Mouse (Mus musculus) splenic B cell, adult 2 months (primary cell): ENCODE results near the gene Nkain4.

ENCODE experiments used
- DNase-seq: peaks from one replicate; pipeline ENCODE4 v3.0.0-alpha.2; 2011; ENCODE audit warnings: low read depth, low spot score
- H3K27me3 ChIP-seq: 2 replicates; pipeline ENCODE4 v1.6.1; 2012; ENCODE audit warnings: mild to moderate bottlenecking, low read length, moderate library complexity, mixed read lengths; ENCODE audit not compliant: control insufficient read depth, poor library complexity, insufficient read depth, severe bottlenecking
- H3K36me3 ChIP-seq: 2 replicates; pipeline ENCODE4 v1.6.1; 2012; ENCODE audit warnings: mild to moderate bottlenecking, low read length, moderate library complexity, mixed read lengths; ENCODE audit not compliant: control insufficient read depth, poor library complexity, insufficient read depth, severe bottlenecking

Nkain4 gene

DNA sequence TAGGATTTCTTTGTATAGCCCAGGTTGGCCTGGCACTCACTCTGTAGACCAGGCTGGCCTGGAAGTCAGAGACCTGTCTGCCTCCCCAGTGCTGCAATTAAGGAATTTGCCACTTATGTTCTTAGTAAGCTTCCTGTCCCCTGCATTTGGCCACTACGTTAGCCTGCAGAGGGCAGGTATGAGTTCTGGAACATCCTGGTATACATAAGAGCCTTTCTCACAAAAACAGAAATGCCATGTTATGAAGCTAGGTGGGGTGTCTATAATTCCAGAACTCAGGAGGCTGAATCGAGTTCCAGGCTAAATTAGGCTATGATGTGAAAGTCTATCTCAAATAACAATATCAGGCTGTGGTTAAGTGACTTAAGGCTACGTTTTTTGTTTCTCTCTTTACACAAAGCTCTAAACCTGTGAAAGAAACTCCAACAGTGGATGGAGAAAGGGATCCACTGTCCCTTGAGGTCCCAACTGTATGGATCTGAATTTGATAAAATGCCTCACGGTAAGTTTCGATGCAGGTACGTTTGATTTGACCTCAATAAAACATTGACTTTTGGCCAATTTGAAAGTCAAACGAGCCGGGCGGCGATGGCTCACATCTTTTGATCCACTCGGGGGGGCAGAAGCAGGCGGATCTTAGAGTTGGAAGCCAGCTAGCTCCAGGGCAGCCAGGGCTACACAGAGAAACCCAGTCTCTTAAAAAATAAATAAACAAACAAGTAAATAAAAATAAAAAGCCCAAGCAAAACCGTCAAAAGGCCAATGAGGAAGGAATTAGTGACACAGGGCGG lies 11.8 kb upstream of the Nkain4 start:
- no peaks in the 10 kb centered on the region for H3K36me3 ChIP-seq
- H3K27me3 ChIP-seq: no peaks in the 10 kb centered on the region
- peak; percentile 69 for DNase-seq

GRCm38 (mm10) chr2:180963956-180964355 lies 9.5 kb upstream of the Nkain4 start:
- H3K36me3 ChIP-seq: no peaks in the 10 kb centered on the region
- peak; percentile 76 for DNase-seq
- H3K27me3 ChIP-seq: no peaks in the 10 kb centered on the region

DNA sequence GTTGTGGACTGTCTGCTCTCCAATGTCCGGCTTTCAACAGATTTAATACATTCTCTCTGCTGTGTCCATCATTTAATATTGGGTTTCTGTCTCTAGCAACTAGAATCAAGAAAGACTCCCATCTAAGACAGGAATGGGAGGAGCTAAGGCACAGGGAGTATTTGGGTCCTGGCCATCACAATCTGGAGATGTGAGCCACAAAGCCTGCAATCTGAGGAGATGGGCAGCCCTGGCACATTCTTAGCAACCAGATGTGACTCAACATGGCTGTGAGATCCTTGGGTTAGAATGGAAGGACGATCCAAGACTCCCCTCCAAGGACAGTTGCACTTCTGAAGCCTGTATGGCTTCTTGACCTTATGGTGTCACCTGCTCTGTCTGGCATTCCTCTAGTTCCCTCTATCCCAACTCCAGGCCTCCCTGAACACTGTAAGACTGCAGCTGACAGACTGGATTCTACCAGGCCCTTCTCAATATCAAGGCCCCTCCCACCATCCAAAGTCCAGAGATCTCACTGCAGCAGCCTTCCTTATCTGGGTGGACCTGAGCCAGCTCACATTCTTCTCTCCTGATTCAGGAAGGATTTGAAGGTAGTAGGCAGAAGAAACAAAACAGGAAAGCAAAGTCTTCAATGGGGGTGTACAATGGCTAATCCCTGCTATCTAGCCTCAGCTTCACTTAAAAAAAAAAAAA lies 8.3 kb upstream of the Nkain4 start:
- no peak for DNase-seq
- Histone ChIP-seq H3K27me3 (no peaks in the 10 kb centered on the region), H3K36me3 (no peaks in the 10 kb centered on the region)

DNA sequence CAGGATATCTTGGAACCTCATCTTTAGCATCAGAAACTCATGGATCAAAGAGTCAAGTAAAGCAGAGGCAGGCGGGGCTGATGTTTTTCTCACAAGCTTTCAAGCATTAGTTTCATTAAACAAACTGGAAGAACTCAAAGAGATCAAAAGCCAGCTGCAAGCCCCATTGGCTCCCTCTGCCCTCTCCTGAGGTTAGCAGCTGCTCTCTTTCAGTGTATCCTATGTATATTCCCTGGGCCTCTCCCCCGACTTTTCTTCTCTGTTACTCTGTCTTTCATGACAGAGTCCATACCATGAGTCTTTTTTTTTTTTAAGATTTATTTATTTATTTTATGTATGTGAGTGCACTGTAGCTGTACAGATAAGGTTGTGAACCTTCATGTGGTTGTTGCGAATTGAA lies 5.7 kb upstream of the Nkain4 start:
- Histone ChIP-seq H3K36me3 (no peaks in the 10 kb centered on the region), H3K27me3 (no peaks in the 10 kb centered on the region)
- DNase-seq: no peak

- Histone ChIP-seq H3K27me3 (no peaks in the 10 kb centered on the region), H3K36me3 (no peaks in the 10 kb centered on the region)
- DNase-seq: no peak
Observed at GRCm38 (mm10) chr2:180959605-180960004, 5.1 kb upstream of the Nkain4 start.

DNA sequence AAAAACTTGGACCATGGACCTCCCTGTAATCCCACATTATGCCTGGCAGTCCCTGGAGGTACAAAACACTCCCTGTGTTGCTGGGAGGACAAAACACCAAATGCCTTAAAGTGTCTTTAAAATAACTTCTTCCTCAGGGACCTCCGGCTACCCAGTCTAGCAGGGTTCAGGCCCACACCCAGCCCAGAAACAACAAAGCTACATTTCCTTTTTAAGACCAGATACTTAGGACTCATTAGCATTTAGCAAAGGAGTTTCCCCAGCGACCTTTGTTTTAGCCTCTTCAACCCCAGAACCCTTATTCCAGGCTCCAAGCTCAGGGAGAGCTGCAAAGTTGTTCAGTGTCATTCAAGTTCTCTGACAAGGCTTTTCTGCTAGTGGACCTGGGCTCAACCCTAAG lies 861 bp downstream of the Nkain4 start:
- Histone ChIP-seq H3K27me3 (no peaks in the 10 kb centered on the region), H3K36me3 (no peaks in the 10 kb centered on the region)
- no peak for DNase-seq

GRCm38 (mm10) chr2:180952731-180953171 lies 1.7 kb downstream of the Nkain4 start:
- DNase-seq: no peak
- H3K27me3 ChIP-seq: no peaks in the 10 kb centered on the region

GRCm38 (mm10) chr2:180949947-180950346 lies 4.6 kb downstream of the Nkain4 start:
- no peaks in the 10 kb centered on the region for H3K27me3 ChIP-seq
- no peak for DNase-seq
- no peaks in the 10 kb centered on the region for H3K36me3 ChIP-seq

More at GRCm38 (mm10) chr2:180952731-180953171, 1.7 kb downstream of the Nkain4 start:
- H3K36me3 ChIP-seq: no peaks in the 10 kb centered on the region

GRCm38 (mm10) chr2:180941869-180942268 lies 12.6 kb downstream of the Nkain4 start:
- Histone ChIP-seq H3K36me3 (no peaks in the 10 kb centered on the region), H3K27me3 (no peaks in the 10 kb centered on the region)
- DNase-seq: no peak

GRCm38 (mm10) chr2:180940187-180940586 lies 14.3 kb downstream of the Nkain4 start:
- H3K27me3 ChIP-seq: no peaks in the 10 kb centered on the region
- H3K36me3 ChIP-seq: no peaks in the 10 kb centered on the region
- no peak for DNase-seq

GRCm38 (mm10) chr2:180932418-180932817 lies 22.1 kb downstream of the Nkain4 start:
- no peak for DNase-seq
- Histone ChIP-seq H3K36me3 (no peaks in the 10 kb centered on the region), H3K27me3 (no peaks in the 10 kb centered on the region)

DNA sequence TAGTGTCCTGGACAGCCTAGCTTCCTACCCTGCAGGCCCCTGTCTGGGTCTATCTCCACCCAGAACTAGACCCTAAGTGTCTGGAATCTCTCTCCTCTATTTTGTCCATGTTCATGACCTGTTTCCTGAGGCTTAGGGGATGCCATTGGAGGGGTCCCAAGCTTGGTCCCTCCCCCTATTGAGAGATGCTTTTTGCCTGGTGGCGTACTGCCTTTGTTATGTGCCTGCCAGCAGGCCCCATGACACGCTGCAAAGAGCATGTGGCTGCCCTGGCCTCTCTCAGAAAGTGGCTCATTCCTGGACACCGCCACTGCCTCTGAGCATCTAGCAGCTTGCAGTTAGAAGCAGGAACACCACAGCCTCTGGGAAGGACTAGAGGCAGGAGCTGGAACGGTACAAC lies 25.8 kb downstream of the Nkain4 start, which contains the start of gene Birc7:
TSS of gene Birc7 (plus strand) at position 301 of the 400 bp plus-strand sequence.
- no peak for DNase-seq
- Histone ChIP-seq H3K27me3 (no peaks in the 10 kb centered on the region), H3K36me3 (no peaks in the 10 kb centered on the region)

DNA sequence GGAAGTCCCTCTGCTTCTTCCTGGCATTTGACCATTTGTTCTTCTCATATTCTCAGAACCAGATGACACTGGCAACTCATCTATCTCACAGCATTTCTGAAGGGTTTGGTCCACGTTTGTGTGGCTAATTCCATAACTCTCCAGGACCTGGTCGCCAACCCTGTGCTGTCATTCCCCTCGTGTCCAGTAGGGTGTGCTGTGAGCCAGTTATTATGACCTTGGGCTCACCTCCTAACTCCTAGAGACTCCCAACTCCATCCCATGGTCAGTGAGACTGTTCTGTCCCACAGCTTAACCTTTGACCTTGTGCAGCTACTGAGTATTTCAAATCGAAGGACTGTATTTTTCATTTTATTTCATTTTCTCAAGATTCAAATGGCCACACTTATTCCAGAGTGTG lies 29.3 kb downstream of the Nkain4 start:
- peak; percentile 80 for DNase-seq
- H3K36me3 ChIP-seq: no peaks in the 10 kb centered on the region
- H3K27me3 ChIP-seq: no peaks in the 10 kb centered on the region

GRCm38 (mm10) chr2:180922739-180923138 lies 31.8 kb downstream of the Nkain4 start:
- peaks cover 2% of the 10 kb centered on the region; the same call in 1 of the 2 replicates for H3K36me3 ChIP-seq
- DNase-seq: no peak
- H3K27me3 ChIP-seq: no peaks in the 10 kb centered on the region

GRCm38 (mm10) chr2:180920810-180921400 lies 33.6 kb downstream of the Nkain4 start, which contains the start of gene Ythdf1:
Ythdf1 (minus strand) TSS chr2:180920949.
- H3K27me3 ChIP-seq: no peaks in the 10 kb centered on the region
- peaks cover 5% of the 10 kb centered on the region; the same call in 1 of the 2 replicates for H3K36me3 ChIP-seq
- peak; percentile 98 for DNase-seq
